Mouse (Mus musculus) MEL (cell line): Measurements from ENCODE around the gene Sds. TPM values are rescaled to one million over a fixed set of nuclear protein-coding genes. Genes with fewer than 3 reads are reported as not detected.

Source experiments
- DNase-seq: peaks from one replicate; pipeline ENCODE4 v3.0.0; 2011; ENCODE audit warnings: low read depth, low spot score
- H3K27ac ChIP-seq: 2 replicates; pipeline ENCODE4 v1.5.1; 2012; ENCODE audit warnings: low read depth, mild to moderate bottlenecking, control low read depth, low read length, moderate library complexity; ENCODE audit not compliant: control insufficient read depth
- H3K27me3 ChIP-seq, 2 experiments: fragments of 150-350 bp in 1 of 2; sonication (generic) in 1 of 2; 2 replicates each; pipeline ENCODE4 v1.6.1; 2012; ENCODE audit warnings: low read length in 2 of 2, mild to moderate bottlenecking in 2 of 2, improper control_type of control experiment in 1 of 2, moderate library complexity in 1 of 2; ENCODE audit not compliant: insufficient read depth in 2 of 2, control insufficient read depth in 1 of 2
- H3K36me3 ChIP-seq, 2 experiments: 2 replicates each; pipeline ENCODE4 v1.6.1; 2012 to 2014; ENCODE audit warnings: low read length in 2 of 2, improper control_type of control experiment in 1 of 2, inconsistent platforms in 1 of 2, mild to moderate bottlenecking in 1 of 2; ENCODE audit not compliant: insufficient read depth in 2 of 2, control insufficient read depth in 1 of 2
- H3K4me1 ChIP-seq, 2 experiments: fragments of 150-350 bp in 1 of 2; sonication (generic) in 1 of 2; 2 replicates each; pipeline ENCODE4 v1.6.1; 2012; ENCODE audit warnings: low read length in 2 of 2, improper control_type of control experiment in 1 of 2, mild to moderate bottlenecking in 1 of 2; ENCODE audit not compliant: insufficient read depth in 2 of 2, control insufficient read depth in 1 of 2
- H3K4me3 ChIP-seq, 2 experiments: fragments of 150-350 bp in 1 of 2; sonication (generic) in 1 of 2; 2 replicates each; pipeline ENCODE4 v1.5.1; 2012; ENCODE audit warnings: low read depth in 2 of 2, low read length in 2 of 2, mild to moderate bottlenecking in 2 of 2, moderate library complexity in 2 of 2, control low read depth in 1 of 2, improper control_type of control experiment in 1 of 2; ENCODE audit not compliant: control insufficient read depth in 1 of 2, insufficient read depth in 1 of 2
- H3K79me2 ChIP-seq: 2 replicates; pipeline ENCODE4 v1.6.1; 2012; ENCODE audit warnings: mild to moderate bottlenecking, low read length, moderate library complexity; ENCODE audit not compliant: control insufficient read depth, poor library complexity, insufficient read depth
- H3K9ac ChIP-seq: 2 replicates; pipeline ENCODE4 v1.6.1; 2012; ENCODE audit warnings: low read depth, mild to moderate bottlenecking, control low read depth, low read length, moderate library complexity; ENCODE audit not compliant: control insufficient read depth, poor library complexity, severe bottlenecking
- H3K9me3 ChIP-seq: fragments of 150-350 bp; sonication (generic); replicated peaks from 2 replicates; pipeline ENCODE4 v1.6.1; 2012; ENCODE audit warnings: mild to moderate bottlenecking, low read length, improper control_type of control experiment, moderate library complexity; ENCODE audit not compliant: insufficient read depth
- E2F4 ChIP-seq: IDR thresholded peaks from 2 replicates; pipeline ENCODE4 v1.6.1; 2011; ENCODE audit warnings: low read depth, low read length, improper control_type of control experiment, borderline replicate concordance
- ELF1 ChIP-seq: IDR thresholded peaks from 2 replicates; pipeline ENCODE4 v1.6.1; 2014; ENCODE audit warnings: low read depth, mild to moderate bottlenecking, inconsistent platforms, low read length, improper control_type of control experiment, moderate library complexity
- ETS1 ChIP-seq: IDR thresholded peaks from 2 replicates; pipeline ENCODE4 v1.6.1; 2012; ENCODE audit warnings: low read depth, mild to moderate bottlenecking, inconsistent platforms, low read length, improper control_type of control experiment, moderate library complexity
- KAT2A ChIP-seq: conservative IDR thresholded peaks from 2 replicates; pipeline ENCODE4 v1.6.1; 2012; ENCODE audit warnings: low read depth, low read length, improper control_type of control experiment, inconsistent platforms
- MAFK ChIP-seq: IDR thresholded peaks from 2 replicates; pipeline ENCODE4 v1.6.1; 2011; ENCODE audit warnings: low read depth, mild to moderate bottlenecking, low read length, improper control_type of control experiment, borderline replicate concordance
- MAZ ChIP-seq: IDR thresholded peaks from 2 replicates; pipeline ENCODE4 v1.6.1; 2012; ENCODE audit warnings: low read depth, mild to moderate bottlenecking, inconsistent platforms, low read length, improper control_type of control experiment
- MYC ChIP-seq: IDR thresholded peaks from 2 replicates; pipeline ENCODE4 v1.6.1; 2011; ENCODE audit warnings: low read depth, mild to moderate bottlenecking, low read length, improper control_type of control experiment, moderate library complexity
- POLR2A ChIP-seq, 2 experiments: IDR thresholded peaks; 2 replicates each; pipeline ENCODE4 v1.6.1; 2011 to 2012; ENCODE audit warnings: low read length in 2 of 2, mild to moderate bottlenecking in 2 of 2, control low read depth in 1 of 2, improper control_type of control experiment in 1 of 2, low read depth in 1 of 2, moderate library complexity in 1 of 2; ENCODE audit not compliant: control insufficient read depth in 1 of 2, insufficient read depth in 1 of 2, poor library complexity in 1 of 2
- SIN3A ChIP-seq: IDR thresholded peaks from 2 replicates; pipeline ENCODE4 v1.6.1; 2012; ENCODE audit warnings: low read length, improper control_type of control experiment, inconsistent platforms
- SMC3 ChIP-seq: IDR thresholded peaks from 2 replicates; pipeline ENCODE4 v1.6.1; 2011; ENCODE audit warnings: low read depth, low read length, improper control_type of control experiment
- TBP ChIP-seq: IDR thresholded peaks from 2 replicates; pipeline ENCODE4 v1.8.0; 2011; ENCODE audit warnings: low read depth, low read length, improper control_type of control experiment
- ZKSCAN1 ChIP-seq: IDR thresholded peaks from 2 replicates; pipeline ENCODE4 v1.6.1; 2012; ENCODE audit warnings: low read depth, mild to moderate bottlenecking, inconsistent platforms, low read length, improper control_type of control experiment, moderate library complexity
- ZMIZ1 ChIP-seq: IDR thresholded peaks from 2 replicates; pipeline ENCODE4 v1.6.1; 2012; ENCODE audit warnings: low read depth, mild to moderate bottlenecking, inconsistent platforms, low read length, improper control_type of control experiment, moderate library complexity
- ZNF384 ChIP-seq: IDR thresholded peaks from 2 replicates; pipeline ENCODE4 v1.6.1; 2012; ENCODE audit warnings: low read depth, mild to moderate bottlenecking, inconsistent platforms, low read length, improper control_type of control experiment
- polyA plus RNA-seq, 2 experiments: library from polyadenylated mRNA; stranded (reverse) in 1 of 2; unstranded in 1 of 2; fragments of >175 nt in 1 of 2; fragments of >200 nt in 1 of 2; gene quantifications; 2 replicates each; pipeline versions ENCODE4 v1.2.1 to v1.2.4; 2012; ENCODE audit warnings: low replicate concordance in 2 of 2, low read depth in 1 of 2; ENCODE audit not compliant: insufficient read length in 2 of 2, insufficient read depth in 1 of 2, missing spikeins in 1 of 2
- total RNA-seq: library from RNA; depleted of rRNA; stranded (reverse); fragments of 300-350 nt; gene quantifications from 2 replicates; pipeline ENCODE4 v1.2.3, GENCODE M21; 2012; rRNA removed

The Sds gene
- total and polyA plus RNA-seq, 3 experiments = 0.17 TPM; not detected in 2

GRCm38 (mm10) chr5:120531631-120532030 is 55.3 kb downstream of the Sds start:
- H3K27ac ChIP-seq = no peak overlapping the region
- TF ChIP-seq ZMIZ1 (no peak), MAFK (no peak), KAT2A (no peak), MYC (no peak), ETS1 (no peak), SMC3 (no peak), ZKSCAN1 (no peak), E2F4 (no peak), TBP (no peak), ZNF384 (no peak), SIN3A (no peak), POLR2A (IDR thresholded peaks at IDR 0.05; ENCODE audit: control insufficient read depth in 1 of 2, insufficient read depth in 1 of 2, low read depth in 1 of 2, low read length in 2 of 2, poor library complexity in 1 of 2) (no peak), ELF1 (no peak), MAZ (no peak)
- TF ChIP-seq, all 39 proteins: peak for 0
- DNase-seq = no peak
- H3K4me1 ChIP-seq = no peaks in the 10 kb centered on the region
- no peaks in the 10 kb centered on the region for H3K36me3 ChIP-seq
- no peaks in the 10 kb centered on the region for H3K27me3 ChIP-seq
- no peaks in the 10 kb centered on the region for H3K9me3 ChIP-seq
- H3K4me3 ChIP-seq = no peak overlapping the region
- H3K9ac ChIP-seq = no peak overlapping the region
- no peaks in the 10 kb centered on the region for H3K79me2 ChIP-seq

Other genes with a start within 250 kb of the Sds start
- not detected in 2 replicates for gene Lhx5, start 44.8 kb upstream of the Sds start, total RNA-seq
- gene Lhx5, start 44.8 kb upstream of the Sds start, polyA plus RNA-seq = not detected
- 8.2 and 12.1 TPM in 2 replicates for gene Sdsl, start 3.7 kb upstream of the Sds start, total RNA-seq
- gene Sdsl, start 3.7 kb upstream of the Sds start, polyA plus RNA-seq = 10 to 100 TPM in 1 of 2 experiments, not detected in 1; 21.0 TPM
- 9.2 and 10.1 TPM in 2 replicates for gene Plbd2, start 27.1 kb downstream of the Sds start, total RNA-seq
- gene Plbd2, start 27.1 kb downstream of the Sds start, polyA plus RNA-seq = 10 to 100 TPM in 1 of 2 experiments, not detected in 1; 30.5 TPM
- 2.3 and 2.7 TPM in 2 replicates for gene Slc8b1, start 34.6 kb downstream of the Sds start, total RNA-seq
- 1 to 10 TPM in 1 of 2 experiments, not detected in 1; 5.9 TPM for gene Slc8b1, start 34.6 kb downstream of the Sds start, polyA plus RNA-seq
- 11.0 and 11.3 TPM in 2 replicates for gene Tpcn1, start 112.1 kb downstream of the Sds start, total RNA-seq
- gene Tpcn1, start 112.1 kb downstream of the Sds start, polyA plus RNA-seq = 10 to 100 TPM in 1 of 2 experiments, not detected in 1; 43.2 TPM
- 0.62 and 1.1 TPM in 2 replicates for gene Iqcd, start 112.5 kb downstream of the Sds start, total RNA-seq
- 1 to 10 TPM in 1 of 2 experiments, not detected in 1; 2.2 TPM for gene Iqcd, start 112.5 kb downstream of the Sds start, polyA plus RNA-seq
- 14.0 and 18.1 TPM in 2 replicates for gene Rita1, start 136.1 kb downstream of the Sds start, total RNA-seq
- gene Rita1, start 136.1 kb downstream of the Sds start, polyA plus RNA-seq = 10 to 100 TPM in 1 of 2 experiments, not detected in 1; 22.1 TPM
- 73.8 and 74.8 TPM in 2 replicates for gene Ddx54, start 136.2 kb downstream of the Sds start, total RNA-seq
- gene Ddx54, start 136.2 kb downstream of the Sds start, polyA plus RNA-seq = 10 to 100 TPM in 1 of 2 experiments, not detected in 1; 99.9 TPM
- gene Cfap73, start 157.7 kb downstream of the Sds start, total RNA-seq = not detected in 2 replicates
- under 1 TPM in 1 of 2 experiments, not detected in 1; 0.25 TPM for gene Cfap73, start 157.7 kb downstream of the Sds start, polyA plus RNA-seq
- gene Rasal1, start 172.3 kb downstream of the Sds start, total RNA-seq = 0.26 and 0.69 TPM in 2 replicates
- gene Rasal1, start 172.3 kb downstream of the Sds start, polyA plus RNA-seq = 1 to 10 TPM in 1 of 2 experiments, not detected in 1; 4.5 TPM
- gene Dtx1, start 235.4 kb downstream of the Sds start, total RNA-seq = 0.12 and 0.13 TPM in 2 replicates
- under 1 TPM in 1 of 2 experiments, not detected in 1; 0.63 TPM for gene Dtx1, start 235.4 kb downstream of the Sds start, polyA plus RNA-seq